Mouse (Mus musculus) hindbrain, embryonic 14.5 days (tissue): ENCODE results near the gene Spdl1. TPM values are rescaled to one million over a fixed set of nuclear protein-coding genes. Genes with fewer than 3 reads are reported as not detected.
"Not testable (repeated sequence)": the region's sequence is repeated elsewhere in the genome, so short reads cannot be mapped to it uniquely, and the experiment has no call there.

Experiments
- ATAC-seq: fragments of 200-750 bp; cut with Nextera tagmentation; 2 replicates; pipeline ENCODE4 v1.8.0; 2017; ENCODE audit warnings: moderate number of reproducible peaks, mild to moderate bottlenecking, moderate TSS enrichment, moderate library complexity; ENCODE audit not compliant: low FRiP score
- DNase-seq: peaks from one replicate; pipeline ENCODE4 v3.0.0-alpha.2; 2015; ENCODE audit warnings: low spot score
- H3K27ac ChIP-seq: fragments of 300-500 bp; sonication (generic); 2 replicates; pipeline ENCODE4 v1.5.1; 2014; ENCODE audit warnings: mild to moderate bottlenecking, moderate library complexity
- H3K27me3 ChIP-seq: fragments of 300-500 bp; sonication (generic); 2 replicates; pipeline ENCODE4 v1.6.1; 2014; ENCODE audit warnings: mild to moderate bottlenecking, low read length, mixed read lengths; ENCODE audit not compliant: control insufficient read depth, insufficient read depth
- H3K36me3 ChIP-seq: fragments of 300-500 bp; sonication (generic); replicated peaks from 2 replicates; pipeline ENCODE4 v1.6.1; 2014; ENCODE audit not compliant: control insufficient read depth, insufficient read depth
- H3K4me1 ChIP-seq: fragments of 300-500 bp; sonication (generic); replicated peaks from 2 replicates; pipeline ENCODE4 v1.6.1; 2014; ENCODE audit warnings: antibody characterized with exemption, low read length, mixed read lengths; ENCODE audit not compliant: control insufficient read depth, insufficient read depth
- H3K4me2 ChIP-seq: fragments of 300-500 bp; sonication (generic); replicated peaks from 2 replicates; pipeline ENCODE4 v1.6.1; 2014; ENCODE audit warnings: mild to moderate bottlenecking, moderate library complexity
- H3K4me3 ChIP-seq: fragments of 300-500 bp; sonication (generic); replicated peaks from 2 replicates; pipeline ENCODE4 v1.5.1; 2014; ENCODE audit warnings: mild to moderate bottlenecking, low read length
- H3K9ac ChIP-seq: fragments of 300-500 bp; sonication (generic); 2 replicates; pipeline ENCODE4 v1.6.1; 2014
- H3K9me3 ChIP-seq: fragments of 300-500 bp; sonication (generic); 2 replicates; pipeline ENCODE4 v1.6.1; 2016; ENCODE audit warnings: low read length; ENCODE audit not compliant: control insufficient read depth
- whole genome bisulfite sequencing: fragments of 180-500 bp; shearing (Covaris S2); extraction: QIAGEN DNeasy Blood & Tissue Kit; methylation state at CpG from one replicate; pipeline ENCODE4 v1.1.7; 2014; 5-methylcytosine and 5-hydroxymethylcytosine counted together
- polyA plus RNA-seq: library from polyadenylated mRNA; unstranded; fragments of >200 nt; fragmentation: Nextera tagmentation; extraction: Ambion mirVana; gene quantifications from 2 replicates; pipeline ENCODE4 v1.2.1, GENCODE M21; 2014

Gene Spdl1
- polyA plus RNA-seq, 1 experiment from 2014 or later = 3.2 TPM

DNA sequence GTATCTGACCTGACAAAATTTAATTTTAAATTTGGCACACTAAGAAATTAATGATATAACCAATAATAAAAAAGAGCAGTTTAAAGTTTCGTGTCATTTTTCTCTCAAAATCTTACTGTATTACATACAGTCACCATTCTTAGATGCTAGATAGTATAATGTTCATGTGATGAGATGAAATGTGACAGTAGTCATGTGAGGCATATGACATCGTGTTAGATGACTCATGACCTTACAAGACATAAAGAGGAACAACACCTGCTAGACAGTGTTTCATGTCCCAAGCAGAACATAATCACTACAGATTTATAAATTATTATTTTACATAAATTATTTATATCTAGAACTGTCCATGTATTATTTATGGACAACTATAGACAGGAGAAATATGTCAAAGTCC is 6.5 kb downstream of the Spdl1 start:
- no peak overlapping the region for H3K4me3 ChIP-seq

DNA sequence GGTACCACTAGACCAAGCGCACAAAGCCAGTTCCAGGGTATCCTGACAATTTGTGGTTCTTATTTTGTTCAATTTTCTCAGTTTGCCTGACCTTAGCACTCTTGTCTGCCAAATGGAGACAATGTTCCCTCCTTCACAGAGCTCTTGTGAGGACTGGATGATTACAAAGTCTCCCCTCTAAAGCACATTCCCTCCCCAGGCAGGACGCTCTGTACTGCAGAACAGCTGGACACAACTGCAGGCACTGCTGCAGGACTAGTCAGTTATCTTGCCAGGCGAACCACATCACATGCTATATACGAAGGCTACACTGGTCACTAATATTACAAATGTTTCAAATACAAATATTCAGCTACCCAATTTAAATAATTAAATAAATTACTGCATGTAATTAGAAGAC is 8.7 kb downstream of the Spdl1 start:
- no peak overlapping the region for H3K27ac ChIP-seq
- peaks cover 21% of the 10 kb centered on the region for H3K36me3 ChIP-seq
- DNase-seq (no peak), ATAC-seq (no peak)
- WGBS = 94% methylated on average over 4 of the region's 4 CpGs
- no peak overlapping the region for H3K4me3 ChIP-seq
- no peaks in the 10 kb centered on the region for H3K27me3 ChIP-seq
- no peaks in the 10 kb centered on the region for H3K4me1 ChIP-seq
- H3K4me2 ChIP-seq = no peak overlapping the region
- H3K9ac ChIP-seq = no peak overlapping the region
- H3K9me3 ChIP-seq = no peaks in the 10 kb centered on the region

More for the DNA sequence above, 6.5 kb downstream of the Spdl1 start:
- Histone ChIP-seq H3K4me2 (no peak overlapping the region), H3K27ac (no peak overlapping the region), H3K27me3 (no peaks in the 10 kb centered on the region), H3K9ac (no peak overlapping the region), H3K4me1 (no peaks in the 10 kb centered on the region), H3K9me3 (no peaks in the 10 kb centered on the region), H3K36me3 (peaks cover 16% of the 10 kb centered on the region; the same call in 1 of the 2 replicates)
- 93% methylated on average over 2 of the region's 2 CpGs for whole genome bisulfite sequencing
- ATAC-seq (no peak), DNase-seq (no peak)

DNA sequence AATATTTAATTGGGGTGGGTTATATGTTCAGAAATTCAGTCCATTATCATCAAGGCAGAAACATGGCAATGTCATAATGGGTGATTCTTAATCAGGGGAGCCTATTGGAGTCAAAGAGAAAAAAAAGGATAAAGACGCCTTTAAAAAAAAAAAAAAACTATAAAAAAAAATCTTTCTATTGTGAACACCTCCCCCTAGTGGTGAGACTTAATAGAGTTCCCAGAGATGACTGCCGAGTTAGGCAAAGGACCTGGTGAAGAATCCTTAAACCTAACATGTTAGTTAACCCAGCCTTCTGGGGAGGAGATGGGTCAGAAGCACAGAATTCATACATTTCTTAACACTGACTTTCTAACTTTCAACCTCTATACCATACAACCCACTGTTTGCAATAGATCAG is 18.7 kb downstream of the Spdl1 start:
- H3K9me3 ChIP-seq = no peaks in the 10 kb centered on the region
- H3K36me3 ChIP-seq = no peaks in the 10 kb centered on the region
- no peak overlapping the region for H3K4me3 ChIP-seq
- H3K4me1 ChIP-seq = no peaks in the 10 kb centered on the region
- DNase-seq = peak; percentile 85
- ATAC-seq = no peak
- no peak overlapping the region for H3K4me2 ChIP-seq
- no peak overlapping the region for H3K9ac ChIP-seq
- H3K27ac ChIP-seq = no peak overlapping the region
- no peaks in the 10 kb centered on the region for H3K27me3 ChIP-seq
- 5% methylated on average over 2 of the region's 2 CpGs for WGBS

DNA sequence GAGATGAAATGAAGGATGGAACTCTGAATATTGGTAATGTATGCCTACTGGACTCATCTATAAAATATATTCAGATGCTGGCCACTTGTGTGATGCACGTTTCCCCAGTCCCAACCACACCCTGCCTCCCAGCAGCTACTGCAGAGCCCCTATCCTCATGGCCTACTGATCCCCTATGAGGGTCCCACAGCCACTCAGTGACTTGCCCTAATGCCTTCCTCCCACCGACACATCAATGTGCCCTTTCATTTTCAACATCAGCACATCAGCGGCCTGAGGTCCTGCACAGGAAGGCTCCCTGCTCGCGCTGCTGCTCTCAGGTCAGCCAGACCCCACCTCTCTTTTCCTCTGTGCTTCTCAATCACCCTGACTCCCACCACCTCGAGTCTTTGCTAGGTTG is 19.1 kb downstream of the Spdl1 start:
- H3K9me3 ChIP-seq = no peaks in the 10 kb centered on the region

GRCm38 (mm10) chr11:34805026-34805425 is 28.4 kb downstream of the Spdl1 start:
- 80% methylated on average over 4 of the region's 4 CpGs for WGBS
- H3K4me1 ChIP-seq, H3K9ac ChIP-seq, H3K27me3 ChIP-seq, H3K4me2 ChIP-seq, ATAC-seq, H3K9me3 ChIP-seq, H3K27ac ChIP-seq, DNase-seq, H3K36me3 ChIP-seq, H3K4me3 ChIP-seq: not testable (repeated sequence)

More for the DNA sequence above, 19.1 kb downstream of the Spdl1 start:
- WGBS = 79% methylated on average over 6 of the region's 6 CpGs
- DNase-seq (no peak), ATAC-seq (no peak)
- Histone ChIP-seq H3K27me3 (no peaks in the 10 kb centered on the region), H3K4me1 (no peaks in the 10 kb centered on the region), H3K9ac (no peak overlapping the region), H3K36me3 (no peaks in the 10 kb centered on the region), H3K4me2 (no peak overlapping the region), H3K4me3 (no peak overlapping the region), H3K27ac (no peak overlapping the region)

DNA sequence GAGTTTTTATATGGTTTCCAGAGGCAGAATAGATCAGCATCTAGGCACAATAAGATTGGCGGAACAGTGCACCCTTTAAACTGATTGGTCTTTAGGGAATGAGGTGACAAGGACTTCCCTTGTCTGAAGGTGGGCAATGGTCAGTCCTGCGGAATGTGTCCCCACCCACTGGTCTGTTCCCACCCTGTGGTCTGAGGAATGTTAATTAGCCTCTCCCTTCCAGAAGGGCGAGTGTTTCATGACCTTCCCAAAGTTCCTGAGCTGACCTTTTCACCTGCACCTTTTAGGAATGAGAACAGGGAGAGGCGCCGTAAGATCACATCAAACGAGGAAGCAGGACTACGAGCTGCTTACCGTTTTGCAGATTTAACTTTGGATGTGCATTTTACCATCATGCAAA is 35.4 kb downstream of the Spdl1 start:
- H3K27me3 ChIP-seq, H3K4me2 ChIP-seq, ATAC-seq, H3K27ac ChIP-seq, H3K4me3 ChIP-seq, H3K36me3 ChIP-seq, DNase-seq, H3K4me1 ChIP-seq, H3K9me3 ChIP-seq, H3K9ac ChIP-seq: not testable (repeated sequence)
- WGBS = 67% methylated on average over 8 of the region's 8 CpGs

DNA sequence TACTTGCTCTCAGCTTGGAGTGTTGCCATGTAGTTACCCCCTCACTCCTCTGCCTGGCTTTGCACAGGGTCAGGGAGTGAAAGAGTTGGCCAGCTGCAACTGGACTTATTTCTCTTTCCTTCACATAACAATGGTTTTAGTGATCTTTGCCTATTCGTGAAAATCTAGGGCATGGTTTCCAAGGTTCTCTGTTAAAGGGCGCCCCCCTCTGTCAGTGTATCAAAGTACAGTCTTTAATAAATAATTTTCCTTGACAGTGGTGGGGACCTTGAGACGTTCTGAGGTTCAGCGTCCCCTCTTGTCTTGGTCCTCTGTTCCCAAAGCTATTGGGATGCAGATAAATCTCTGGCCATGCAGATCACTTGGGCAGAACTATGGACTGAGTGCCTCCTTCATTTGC is 37.3 kb downstream of the Spdl1 start:
- H3K27me3 ChIP-seq = no peaks in the 10 kb centered on the region
- no peak overlapping the region for H3K9ac ChIP-seq
- WGBS = 32% methylated on average over 4 of the region's 4 CpGs
- ATAC-seq (no peak), DNase-seq (no peak)
- no peak overlapping the region for H3K4me3 ChIP-seq
- no peaks in the 10 kb centered on the region for H3K9me3 ChIP-seq
- no peak overlapping the region for H3K27ac ChIP-seq
- no peaks in the 10 kb centered on the region for H3K36me3 ChIP-seq
- H3K4me1 ChIP-seq = no peaks in the 10 kb centered on the region
- no peak overlapping the region for H3K4me2 ChIP-seq

DNA sequence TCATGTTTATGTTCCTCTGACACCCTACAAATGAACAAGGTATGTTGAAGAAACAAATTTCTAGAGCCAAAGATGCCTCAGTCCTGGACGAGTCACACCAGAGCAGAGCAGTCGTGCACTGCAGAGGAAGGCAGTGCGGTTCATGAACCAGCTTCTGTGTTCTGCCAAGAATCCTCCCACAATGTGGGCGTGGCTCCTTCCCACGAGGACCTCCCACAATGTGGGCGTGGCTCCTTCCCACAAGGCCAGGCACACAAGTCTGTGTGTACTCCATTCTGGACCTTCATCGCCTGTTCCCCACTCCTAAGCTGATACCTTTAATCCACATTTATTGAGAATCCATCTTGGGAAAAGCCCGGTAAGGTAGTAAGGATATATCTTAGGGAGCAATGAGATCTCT is 41.6 kb downstream of the Spdl1 start:
- Histone ChIP-seq H3K9ac (no peak overlapping the region), H3K27ac (no peak overlapping the region), H3K4me2 (no peak overlapping the region), H3K4me3 (no peak overlapping the region), H3K4me1 (no peaks in the 10 kb centered on the region), H3K36me3 (no peaks in the 10 kb centered on the region), H3K27me3 (no peaks in the 10 kb centered on the region), H3K9me3 (no peaks in the 10 kb centered on the region)
- 67% methylated on average over 8 of the region's 8 CpGs for WGBS
- ATAC-seq (no peak), DNase-seq (no peak)

GRCm38 (mm10) chr11:34784864-34785263 is 48.6 kb downstream of the Spdl1 start:
- Histone ChIP-seq H3K36me3 (no peaks in the 10 kb centered on the region), H3K9ac (no peak overlapping the region), H3K9me3 (no peaks in the 10 kb centered on the region), H3K27me3 (no peaks in the 10 kb centered on the region), H3K4me1 (no peaks in the 10 kb centered on the region), H3K4me3 (no peak overlapping the region), H3K27ac (no peak overlapping the region), H3K4me2 (no peak overlapping the region)
- DNase-seq = no peak
- no peak for ATAC-seq

DNA sequence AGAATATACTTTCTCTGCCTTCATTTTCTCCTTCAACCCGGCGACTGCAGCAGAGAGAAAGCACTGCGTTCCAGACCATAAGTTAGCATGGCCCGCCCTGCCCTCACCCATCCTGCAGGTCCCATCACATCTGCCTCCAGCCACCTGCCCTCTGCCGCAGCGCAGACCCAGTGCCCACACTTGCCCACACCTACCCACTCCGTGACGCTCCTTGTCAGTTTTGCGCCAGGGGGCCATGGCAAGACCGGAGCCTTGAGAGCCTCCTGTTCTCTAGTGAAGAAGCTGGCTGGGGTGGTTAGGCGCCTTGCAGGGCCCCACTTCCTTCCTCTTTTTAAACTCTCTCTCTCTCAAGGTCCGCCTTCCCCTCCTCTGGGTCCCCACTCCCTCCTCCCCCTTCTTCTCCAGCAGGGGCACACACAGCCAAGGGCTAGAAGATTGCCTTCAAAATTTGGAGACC is 49.8 kb downstream of the Spdl1 start, which contains the start of gene Dock2:
Gene Dock2 (minus strand): TSS at position 306 of the 457 bp plus-strand sequence.
- Histone ChIP-seq H3K27me3 (no peaks in the 10 kb centered on the region), H3K27ac (no peak within 1 kb of the TSS), H3K9me3 (no peaks in the 10 kb centered on the region), H3K4me1 (no peaks in the 10 kb centered on the region), H3K4me2 (no peak within 1 kb of the TSS), H3K9ac (no peak within 1 kb of the TSS), H3K36me3 (no peaks in the 10 kb centered on the region), H3K4me3 (no peak within 1 kb of the TSS)
- 94% methylated on average over 12 of the region's 12 CpGs for WGBS
- DNase-seq (no peak), ATAC-seq (no peak)
